Mouse (Mus musculus) thymus, postnatal 36 days (tissue): ENCODE measurements around the gene Gm45799.
A peak's percentile ranks its signal among the peaks of the same experiment; 100 is the strongest.

ENCODE experiments used
- DNase-seq, 2 experiments: peaks; one replicate each; pipeline ENCODE4 v3.0.0; 2022; ENCODE audit warnings: mixed read lengths in 2 of 2

Gm45799 gene

DNA sequence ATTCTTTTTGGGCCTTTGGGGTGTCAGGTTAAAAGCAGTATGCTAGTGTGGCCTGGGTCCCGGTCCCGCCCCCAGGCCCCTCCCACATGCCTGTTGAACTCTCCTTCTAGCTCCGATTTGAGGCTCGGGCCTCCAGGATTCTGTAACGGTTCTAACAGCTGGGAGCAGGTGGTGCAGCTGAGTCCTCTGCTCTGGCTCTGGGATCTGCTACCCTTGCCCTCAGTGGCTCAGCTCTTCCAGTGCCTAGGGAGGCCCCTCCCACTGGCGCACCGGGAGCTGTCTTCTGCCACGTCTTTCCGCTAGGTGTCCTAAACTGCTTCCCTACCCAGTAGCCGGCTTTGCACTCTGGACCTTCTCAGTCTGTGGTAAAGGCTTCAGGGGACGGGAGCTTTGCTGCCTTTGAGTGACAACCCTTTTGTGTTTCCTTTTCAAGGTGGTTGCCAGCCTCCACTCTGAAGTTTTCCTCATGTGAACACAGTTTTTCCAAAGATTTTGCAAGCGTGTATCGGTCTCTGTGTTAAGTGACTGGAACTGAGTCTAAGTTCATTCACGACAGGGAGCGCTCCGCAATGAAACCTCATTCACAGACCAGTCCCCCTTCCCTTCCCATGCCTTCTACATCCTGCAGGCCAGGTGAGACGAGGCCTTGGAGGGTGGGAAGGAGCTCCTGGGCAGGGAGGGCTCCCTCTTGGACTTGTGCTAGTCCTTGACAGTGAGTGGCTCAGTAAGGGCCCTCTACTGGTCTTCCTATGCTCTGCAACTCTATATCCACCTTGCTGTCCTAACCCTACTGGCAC is 10.5 kb downstream of the Gm45799 start, which contains the start of gene Dnhd1:
Gene Dnhd1, plus strand, starts transcription at position 189 of the 797 bp plus-strand sequence.
- peak; percentile 72 to 74 for DNase-seq

DNA sequence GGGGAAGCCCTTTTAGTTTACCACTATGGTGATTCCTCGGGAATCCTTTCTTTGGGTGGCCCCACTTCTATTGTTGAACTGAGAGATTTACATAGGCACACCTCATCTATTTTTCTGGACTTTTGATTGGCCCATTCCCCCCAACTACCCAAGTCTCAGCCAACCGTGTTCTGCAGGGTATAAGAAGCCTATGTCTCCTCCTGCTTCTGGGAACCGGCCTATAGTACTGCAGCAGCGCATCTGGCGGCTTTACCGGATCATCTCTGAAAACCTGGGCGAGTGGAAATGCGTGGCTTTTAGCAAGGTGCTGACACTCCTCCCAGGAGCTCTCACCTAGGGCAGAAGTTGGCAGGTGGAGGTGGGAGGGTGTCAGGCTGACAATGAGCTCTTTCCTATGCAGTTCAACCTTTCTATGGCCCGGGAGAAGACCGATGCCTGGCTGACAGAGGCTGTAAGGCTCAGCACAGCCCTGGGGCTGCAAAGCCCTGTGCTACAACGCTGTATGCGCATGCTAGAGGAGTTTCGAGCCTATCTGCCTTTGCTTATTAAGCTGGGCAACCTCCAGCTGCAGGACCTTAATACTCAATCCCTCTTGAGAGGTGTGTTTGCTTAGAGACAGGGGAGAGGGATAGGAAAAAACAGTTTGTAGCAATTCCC is 45.3 kb downstream of the Gm45799 start:
- no peak for DNase-seq

DNA sequence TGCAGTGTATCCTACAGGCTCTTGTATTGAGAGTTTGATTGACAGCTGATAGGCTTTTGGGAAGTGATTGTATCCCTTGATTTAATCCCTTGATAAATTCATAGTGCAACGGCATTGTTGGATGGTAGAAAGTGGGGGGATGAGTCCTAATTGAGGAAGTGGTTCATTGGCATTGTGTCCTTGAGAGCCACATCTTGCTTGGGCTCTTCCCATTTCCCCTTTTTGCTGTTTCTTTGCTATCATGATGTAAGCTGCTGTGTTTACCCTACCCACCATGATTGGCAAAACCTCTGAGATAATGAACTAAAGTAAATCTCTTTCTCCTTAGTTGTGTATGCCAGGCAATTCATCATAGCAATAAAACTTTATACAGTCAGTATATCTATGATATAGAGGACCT is 50.5 kb downstream of the Gm45799 start:
- DNase-seq = no peak

DNA sequence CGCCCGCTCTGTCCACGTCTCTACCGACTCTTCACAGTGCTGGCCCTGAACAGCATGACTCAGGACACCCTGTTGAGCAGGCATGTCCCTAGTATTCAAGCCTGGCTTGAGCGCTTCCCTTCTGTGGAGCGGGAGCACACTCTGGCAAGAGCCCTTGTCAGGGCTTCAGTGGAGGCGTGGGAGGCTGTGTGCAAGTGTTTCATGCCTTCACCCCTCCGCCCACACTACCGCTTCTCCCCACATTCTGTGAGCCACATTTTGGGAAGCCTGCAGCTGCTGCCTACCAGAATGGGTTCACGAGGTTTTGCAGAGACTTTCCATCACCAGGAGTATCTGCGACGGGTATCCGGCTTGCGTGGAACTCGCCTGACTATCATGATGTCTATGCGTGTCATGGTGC is 62.8 kb downstream of the Gm45799 start:
- DNase-seq = no peak

DNA sequence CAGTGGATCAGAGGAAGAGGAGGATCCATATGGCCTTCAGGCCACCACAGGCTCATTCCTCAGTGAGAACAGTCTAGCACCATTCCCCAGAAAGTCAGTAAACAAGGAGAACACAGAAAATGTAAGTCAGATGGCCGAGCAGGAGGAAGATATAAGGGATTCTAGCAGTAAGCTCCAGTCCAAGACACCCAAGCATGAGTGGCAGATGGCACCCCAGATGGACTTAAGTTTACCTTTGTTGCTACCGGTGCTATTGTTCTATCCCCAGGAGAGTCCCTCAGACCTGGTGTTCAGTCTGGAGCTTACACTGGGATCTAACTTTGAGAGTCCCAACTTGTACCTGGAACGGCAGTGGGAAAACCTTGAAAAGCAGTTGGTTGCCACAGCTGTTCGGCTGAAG is 63.5 kb downstream of the Gm45799 start:
- no peak for DNase-seq

DNA sequence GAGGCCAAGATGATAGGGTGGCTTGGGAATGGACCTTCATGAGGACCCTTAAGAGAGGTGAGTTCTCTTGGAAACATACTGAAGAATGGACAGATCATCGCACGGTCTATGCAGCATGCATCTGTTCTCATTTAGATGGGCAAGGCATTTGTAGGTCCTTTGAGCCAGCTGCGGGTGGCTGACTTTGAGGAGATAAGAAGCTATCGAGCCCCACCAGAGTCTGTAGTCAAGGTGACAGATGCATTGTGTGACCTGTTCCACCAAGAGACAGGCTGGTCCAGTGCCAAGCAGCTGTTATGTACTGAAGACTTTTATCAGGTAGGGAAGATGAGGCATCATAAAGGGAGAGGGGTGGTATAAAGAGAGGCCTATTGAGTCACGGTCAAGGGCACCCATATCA is 68.4 kb downstream of the Gm45799 start:
- DNase-seq = no peak

DNA sequence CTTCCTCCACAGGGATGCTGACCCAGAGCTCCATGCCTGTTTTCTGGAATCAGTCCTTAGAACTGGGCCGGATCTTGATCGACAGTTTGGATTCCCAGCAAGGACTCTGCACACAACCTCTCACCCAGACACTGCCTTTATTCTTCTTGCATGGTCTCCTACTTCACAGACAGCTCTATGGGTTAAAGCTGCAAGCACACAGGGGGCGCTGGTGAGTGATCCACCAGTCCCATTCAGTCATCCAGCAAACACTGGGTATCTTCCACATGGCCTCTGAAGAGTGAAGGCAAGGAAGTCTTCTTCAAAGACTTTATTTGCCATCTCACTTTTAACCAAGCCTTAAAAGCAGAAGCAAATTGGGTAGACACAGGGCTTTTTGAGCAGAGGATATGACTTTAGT is 75.0 kb downstream of the Gm45799 start:
- DNase-seq = peak; percentile 13 to 20

DNA sequence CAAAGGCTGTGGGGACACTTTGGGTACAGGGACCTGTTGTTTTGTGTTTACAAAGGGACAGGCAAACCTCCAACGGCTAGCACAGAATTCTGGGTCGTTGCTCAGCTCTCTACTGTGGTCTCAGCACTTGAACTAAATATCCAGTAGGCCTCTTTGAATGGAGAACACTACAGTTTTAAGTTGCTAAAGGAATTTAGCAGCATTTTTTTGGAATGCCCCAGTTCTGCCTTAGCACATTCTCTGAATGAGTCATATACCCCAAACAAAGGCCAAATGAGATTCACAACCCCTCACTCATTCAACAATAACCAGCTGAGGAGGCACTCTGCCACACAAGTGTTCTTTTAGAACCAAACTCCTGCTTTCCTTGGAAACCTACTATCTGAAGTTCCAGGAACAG is 81.6 kb downstream of the Gm45799 start:
- DNase-seq = no peak

DNA sequence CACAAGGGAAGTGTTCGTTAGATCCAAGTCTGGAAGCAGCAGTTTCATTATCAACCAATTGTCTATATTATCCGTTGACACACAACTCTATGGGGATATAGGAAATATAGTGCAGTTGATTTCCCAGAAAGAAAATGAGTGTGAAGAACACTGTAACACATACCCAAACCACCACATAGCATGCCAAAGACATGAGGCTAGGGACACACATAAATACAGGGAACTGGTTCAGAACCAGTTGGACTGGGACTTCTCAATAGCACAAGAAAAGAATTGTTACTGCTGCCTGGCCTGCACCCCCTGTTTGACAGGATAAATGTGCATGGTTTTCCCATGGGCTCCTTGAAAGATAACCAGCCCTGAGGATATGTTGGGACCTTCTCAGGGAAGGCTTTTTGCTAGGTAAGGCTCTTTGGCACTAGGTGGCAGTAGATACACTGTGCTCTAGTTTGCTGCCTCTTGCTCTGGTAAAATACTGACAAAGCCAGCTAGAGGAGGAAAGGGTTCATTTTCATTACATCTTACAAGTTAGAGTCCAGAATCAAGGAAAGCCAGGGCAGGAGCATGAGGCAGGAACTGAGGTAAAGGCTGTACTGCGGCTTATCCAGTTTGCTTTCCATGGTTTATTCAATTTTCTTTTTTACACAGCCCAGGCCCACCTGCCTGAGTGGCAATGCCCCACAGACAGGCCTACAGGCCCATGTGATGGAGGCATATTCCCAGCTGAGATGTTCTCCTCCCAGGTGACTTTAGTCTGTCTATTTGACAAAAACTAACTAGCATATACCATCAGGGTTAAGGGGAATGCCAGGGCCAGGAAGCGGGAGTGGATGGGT is 86.0 kb downstream of the Gm45799 start:
- peak in 1 of 2 experiments; percentile 15 for DNase-seq

DNA sequence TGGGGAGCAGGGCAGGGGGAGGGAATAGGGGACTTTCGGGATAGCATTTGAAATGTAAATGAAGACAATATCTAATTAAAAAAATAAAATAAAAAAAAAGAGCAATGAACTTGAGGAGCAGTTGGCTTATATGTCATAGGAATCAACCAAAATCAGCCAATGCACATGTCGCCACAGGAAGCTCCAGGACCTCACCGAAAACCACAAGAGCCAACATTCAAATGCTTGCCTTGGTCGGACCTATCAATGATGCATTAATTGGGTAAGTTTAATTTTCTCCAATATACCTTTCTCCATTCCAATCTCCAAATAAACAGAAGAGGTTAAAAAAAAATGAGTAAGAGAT is 86.6 kb downstream of the Gm45799 start:
- DNase-seq = no peak

DNA sequence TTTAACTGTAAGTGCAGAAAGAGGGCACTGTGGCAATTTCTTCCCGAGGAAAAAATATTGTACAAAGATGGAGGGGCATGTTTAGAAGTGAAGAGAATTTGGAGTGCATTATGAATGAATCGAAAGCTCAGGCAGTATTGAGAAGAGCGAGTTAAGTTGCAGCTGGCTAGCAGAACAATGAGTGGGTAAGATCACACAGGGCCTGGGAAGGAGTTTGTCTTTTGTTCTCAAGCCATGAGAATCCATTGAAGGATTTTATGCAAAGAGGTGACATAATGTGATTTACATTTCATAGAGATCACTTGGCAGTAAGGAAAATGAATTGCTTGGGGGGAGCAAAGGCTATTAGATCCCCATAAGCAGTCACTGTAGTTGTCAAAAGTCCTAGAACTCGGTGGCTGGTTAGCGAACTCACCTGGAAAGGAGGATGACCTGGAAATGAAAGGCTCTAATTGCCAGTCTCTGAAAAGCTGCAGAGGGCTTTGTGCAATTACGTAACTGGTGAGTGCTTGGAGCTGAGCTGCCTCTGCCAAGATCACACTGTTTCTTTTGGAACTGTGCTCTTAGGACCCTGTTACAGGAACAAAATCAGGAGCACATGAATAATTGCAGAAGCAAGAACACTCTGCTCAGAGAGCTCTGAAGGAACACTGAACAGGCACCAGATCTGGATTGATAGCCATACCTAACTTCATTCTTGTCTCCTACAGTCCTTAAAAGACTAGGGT is 88.5 kb downstream of the Gm45799 start:
- DNase-seq = no peak

DNA sequence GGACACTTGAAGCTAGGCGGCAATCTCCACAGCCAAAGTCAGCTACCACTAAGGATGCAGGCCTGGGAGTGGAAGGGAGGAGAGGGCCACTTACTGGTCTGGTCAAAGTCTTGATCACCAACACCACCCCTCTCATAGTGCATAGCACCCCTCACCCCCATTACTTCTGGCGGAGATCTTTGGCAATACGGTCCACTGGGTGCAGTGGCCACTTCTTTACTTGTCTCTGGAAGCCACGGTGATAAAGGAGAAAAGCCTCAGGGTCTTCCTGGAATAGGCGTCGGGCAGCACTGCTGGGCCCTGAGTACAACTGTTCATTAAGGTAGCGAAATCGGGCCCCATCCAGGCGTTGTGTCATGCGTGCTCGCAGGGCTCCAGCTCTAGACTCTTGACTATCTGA is 93.5 kb downstream of the Gm45799 start:
- DNase-seq = no peak
